Mouse (Mus musculus) spleen, adult 12 weeks (tissue): ENCODE measurements around the gene Methig1.

ENCODE experiments used
- DNase-seq: peaks from one replicate; pipeline ENCODE4 v3.0.0; 2022; ENCODE audit warnings: low spot score

Gene Methig1

DNA sequence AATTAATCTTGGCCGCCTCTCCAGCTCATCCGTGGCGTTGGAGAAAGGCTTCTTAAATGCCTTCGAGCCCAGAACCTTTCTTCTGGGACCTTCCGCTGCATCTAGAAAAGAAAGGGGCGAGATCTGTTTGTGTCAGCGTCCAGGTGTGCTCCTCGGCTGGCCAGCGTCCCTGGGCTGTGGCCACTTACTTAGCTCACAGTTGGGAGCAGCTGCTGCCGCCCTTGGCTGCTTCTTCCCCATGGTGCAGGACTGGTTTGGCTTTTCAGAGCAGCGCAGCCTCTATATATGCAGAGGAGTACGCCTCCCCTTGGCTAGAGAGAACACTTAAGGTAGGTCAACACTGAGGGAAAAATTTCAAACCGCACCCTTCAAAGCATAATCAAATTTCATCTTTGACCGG is 71.0 kb downstream of the Methig1 start:
- DNase-seq, result no peak

DNA sequence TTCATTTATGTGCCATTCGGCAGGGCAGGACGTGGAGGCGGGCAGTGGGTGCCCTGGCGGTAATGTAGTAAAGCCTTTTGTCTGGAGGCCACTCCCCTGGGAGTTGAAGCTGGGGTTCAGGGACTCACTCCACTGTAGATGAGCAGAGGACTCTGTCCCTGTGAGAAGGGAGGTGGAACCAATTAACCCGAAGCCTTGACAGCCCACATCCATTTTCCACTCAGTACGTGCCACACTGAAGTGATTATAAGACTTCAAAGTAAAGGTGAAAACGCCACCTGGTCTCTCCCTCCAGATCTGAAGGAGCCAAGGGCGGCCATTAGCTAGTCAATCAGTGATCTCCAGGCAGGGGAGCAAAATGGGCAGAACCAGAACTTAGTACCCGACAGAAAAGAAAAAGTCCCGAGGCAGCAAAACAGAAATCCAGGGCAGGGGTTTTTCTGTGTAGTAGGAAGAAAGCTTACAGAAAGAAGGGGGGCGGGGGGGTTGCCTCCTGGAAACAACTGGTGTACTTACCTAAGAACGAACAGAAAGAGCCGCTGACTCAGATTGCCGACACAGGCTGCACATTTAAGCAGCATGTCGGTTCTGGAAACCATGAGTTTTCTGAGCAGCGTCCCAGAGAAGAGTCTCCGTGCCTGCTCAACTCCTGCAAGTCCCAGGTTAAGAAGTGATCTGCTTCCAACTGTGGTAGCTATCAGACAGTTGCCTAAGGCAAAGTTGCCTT is 71.6 kb downstream of the Methig1 start, which contains the start of gene Slc11a2:
Gene Slc11a2 (minus strand): TSS at position 677 of the 727 bp plus-strand sequence.
- DNase-seq, result no peak

- DNase-seq, result no peak
These were observed 75.5 kb downstream of the Methig1 start for GRCm38 (mm10) chr15:100428296-100428905.

- DNase-seq, result no peak
These were observed 77.1 kb downstream of the Methig1 start for GRCm38 (mm10) chr15:100429959-100430565.

DNA sequence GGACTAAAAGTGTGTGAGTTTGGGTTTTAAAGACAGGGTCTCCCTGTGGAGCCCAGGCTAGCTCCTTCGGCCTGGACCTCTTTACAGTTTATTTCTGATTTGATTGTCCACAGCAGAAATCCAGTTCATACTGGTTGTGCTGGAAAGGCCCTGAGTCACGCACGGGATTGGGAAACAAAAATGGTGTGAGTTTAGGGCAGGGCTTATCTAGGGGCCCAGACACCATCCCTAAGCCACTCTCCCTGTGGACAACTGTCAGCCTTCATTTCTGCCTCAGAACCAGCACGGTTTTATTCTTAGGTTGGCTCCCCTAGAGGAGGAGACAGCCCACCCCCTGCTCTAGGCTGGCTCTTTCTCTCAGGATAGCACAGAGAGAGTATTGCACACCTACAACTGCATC is 80.3 kb downstream of the Methig1 start:
- DNase-seq, result no peak
